Mouse (Mus musculus) G1E (cell line): Measurements from ENCODE around the gene Gpatch8.

Source experiments
- CTCF ChIP-seq: IDR thresholded peaks from 2 replicates; pipeline ENCODE4 v1.5.1; 2012; ENCODE audit warnings: low read depth, low read length, inconsistent platforms, mixed read lengths
- GATA1 ChIP-seq: IDR thresholded peaks from 2 replicates; pipeline ENCODE4 v1.6.1; 2012; ENCODE audit warnings: borderline replicate concordance, low read length, inconsistent platforms, mixed read lengths

- no peak for TF ChIP-seq GATA1
- no peak for TF ChIP-seq CTCF
Measured at GRCm38 (mm10) chr11:102429551-102429950, 126.6 kb downstream of the Gpatch8 start.
